Mouse (Mus musculus) hindbrain, postnatal 0 days (tissue): Measurements from ENCODE around the gene Sqor. TPM values are rescaled to one million over a fixed set of nuclear protein-coding genes. Genes with fewer than 3 reads are reported as not detected.
A peak's percentile ranks its signal among the peaks of the same experiment; 100 is the strongest.

Experiments
- ATAC-seq: fragments of 200-750 bp; cut with Nextera tagmentation; 2 replicates; pipeline ENCODE4 v1.8.0; 2017; ENCODE audit warnings: mild to moderate bottlenecking, moderate TSS enrichment, moderate library complexity
- DNase-seq: peaks from one replicate; pipeline ENCODE4 v3.0.0-alpha.2; 2015; ENCODE audit warnings: low spot score
- H3K27ac ChIP-seq: fragments of 300-500 bp; sonication (generic); 2 replicates; pipeline ENCODE4 v1.5.1; 2014; ENCODE audit warnings: mild to moderate bottlenecking
- H3K27me3 ChIP-seq: fragments of 300-500 bp; sonication (generic); 2 replicates; pipeline ENCODE4 v1.6.1; 2014; ENCODE audit warnings: low read length, mixed read lengths; ENCODE audit not compliant: insufficient read depth
- H3K36me3 ChIP-seq: fragments of 300-500 bp; sonication (generic); 2 replicates; pipeline ENCODE4 v1.6.1; 2014; ENCODE audit warnings: low read length, mixed read lengths; ENCODE audit not compliant: insufficient read depth
- H3K4me1 ChIP-seq: fragments of 300-500 bp; sonication (generic); 2 replicates; pipeline ENCODE4 v1.6.1; 2014; ENCODE audit warnings: antibody characterized with exemption, low read length, mixed read lengths; ENCODE audit not compliant: insufficient read depth
- H3K4me2 ChIP-seq: fragments of 300-500 bp; sonication (generic); 2 replicates; pipeline ENCODE4 v1.6.1; 2014; ENCODE audit warnings: low read depth, mild to moderate bottlenecking, low read length, moderate library complexity, mixed read lengths
- H3K4me3 ChIP-seq: fragments of 300-500 bp; sonication (generic); 2 replicates; pipeline ENCODE4 v1.5.1; 2014; ENCODE audit warnings: low read length
- H3K9ac ChIP-seq: fragments of 300-500 bp; sonication (generic); replicated peaks from 2 replicates; pipeline ENCODE4 v1.6.1; 2014; ENCODE audit warnings: mild to moderate bottlenecking, low read length, moderate library complexity, mixed read lengths
- H3K9me3 ChIP-seq: fragments of 300-500 bp; sonication (generic); 2 replicates; pipeline ENCODE4 v1.6.1; 2016; ENCODE audit warnings: low read length, mixed read lengths
- CTCF ChIP-seq: IDR thresholded peaks from 2 replicates; pipeline ENCODE4 v1.5.1; 2016; ENCODE audit warnings: antibody characterized with exemption, control low read depth, low read depth
- WGBS: fragments of 180-500 bp; shearing (Covaris S2); extraction: QIAGEN DNeasy Blood & Tissue Kit; methylation state at CpG from one replicate; pipeline ENCODE4 v1.1.7; 2014; 5-methylcytosine and 5-hydroxymethylcytosine counted together
- polyA plus RNA-seq: library from polyadenylated mRNA; unstranded; fragments of >200 nt; fragmentation: Nextera tagmentation; extraction: Ambion mirVana; gene quantifications from 2 replicates; pipeline ENCODE4 v1.2.1, GENCODE M21; 2015
- total RNA-seq: library from RNA; depleted of rRNA; stranded (reverse); fragments of >200 nt; gene quantifications from 2 replicates; pipeline ENCODE4 v1.2.3, GENCODE M21; 2014; rRNA removed

The Sqor gene
- 2.9 and 3.2 TPM in 2 replicates for total RNA-seq
- polyA plus RNA-seq = 4.4 and 5.7 TPM in 2 replicates

DNA sequence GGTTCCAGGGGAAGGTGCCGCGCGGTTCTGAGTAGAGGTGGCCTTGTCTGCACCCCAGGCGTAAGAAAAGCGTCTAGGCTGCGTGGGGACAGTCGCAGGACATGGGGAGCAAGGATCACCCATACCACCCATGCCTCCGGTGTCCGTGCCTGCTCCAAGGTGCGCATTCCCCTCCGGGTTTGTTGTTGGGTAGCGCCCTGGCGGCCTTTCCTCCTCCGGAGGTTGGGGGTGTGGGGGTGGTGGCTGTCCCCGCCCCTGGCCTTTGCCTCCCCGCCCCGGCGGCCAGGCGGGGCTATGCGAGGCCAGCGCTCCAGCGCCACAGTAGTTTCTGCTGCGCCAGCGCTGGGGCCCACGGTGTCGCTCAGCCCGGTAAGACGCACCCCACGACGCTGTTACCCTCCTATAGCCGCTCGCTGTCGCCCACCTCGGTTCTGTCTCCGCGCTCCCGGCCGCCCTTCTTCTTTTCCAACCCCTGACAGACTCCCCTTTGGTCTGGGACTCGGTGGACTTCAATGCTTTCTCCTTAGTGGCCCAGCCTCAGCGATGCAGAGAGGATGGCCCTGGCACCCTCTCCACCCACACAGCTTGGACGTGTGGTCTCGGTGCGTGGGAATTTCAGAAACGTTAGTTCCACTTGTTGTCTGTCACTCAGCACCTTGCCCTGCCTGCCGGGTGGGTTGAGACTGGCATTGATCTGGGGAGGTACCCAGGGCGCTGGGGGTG lies at the start of gene Sqor:
Gene Sqor (plus strand): TSS at position 167 of the 723 bp plus-strand sequence.
- H3K9me3 ChIP-seq = no peaks in the 10 kb centered on the region
- DNase-seq (peak; percentile 25), ATAC-seq (peak; percentile 76)
- H3K4me1 ChIP-seq = no peaks in the 10 kb centered on the region
- TF ChIP-seq CTCF = no peak
- peak within 1 kb of the TSS; percentile 95 for H3K4me2 ChIP-seq
- WGBS = 1% methylated on average over 45 of the region's 46 CpGs
- peak within 1 kb of the TSS; percentile 48 for H3K4me3 ChIP-seq
- peak within 1 kb of the TSS; percentile 47 for H3K9ac ChIP-seq
- H3K27ac ChIP-seq = no peak within 1 kb of the TSS
- H3K27me3 ChIP-seq = peaks cover 3% of the 10 kb centered on the region; the same call in 1 of the 2 replicates
- H3K36me3 ChIP-seq = no peaks in the 10 kb centered on the region

DNA sequence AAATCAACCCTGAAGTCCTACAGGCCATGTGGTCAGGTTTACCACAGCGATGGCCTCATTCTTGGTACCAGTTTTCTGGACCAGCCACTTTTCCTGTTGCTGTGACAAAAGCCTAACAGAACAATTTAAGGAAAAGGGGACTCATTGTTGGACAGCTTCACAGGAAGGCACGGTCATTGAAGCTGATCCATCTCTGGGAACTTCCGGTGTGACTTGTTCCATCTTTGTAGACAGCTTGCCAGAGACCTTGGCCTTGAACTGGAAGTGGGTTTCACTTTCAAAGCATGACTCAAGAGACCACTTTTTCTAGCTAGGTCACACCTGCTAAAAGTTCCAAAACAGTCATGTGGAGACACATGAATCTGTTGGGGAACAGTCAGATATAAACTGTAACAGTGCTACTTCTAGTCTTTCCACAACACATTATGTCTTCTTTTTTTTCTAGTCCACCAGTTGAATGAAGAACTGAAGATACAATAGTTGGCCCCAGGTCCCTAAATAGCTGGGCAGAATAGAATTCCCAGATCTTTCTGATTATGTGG lies 48.7 kb upstream of the Sqor start:
- no peaks in the 10 kb centered on the region for H3K27me3 ChIP-seq
- 79% methylated on average over 3 of the region's 3 CpGs for WGBS
- H3K4me2 ChIP-seq = no peak overlapping the region
- H3K9ac ChIP-seq = no peak overlapping the region
- H3K9me3 ChIP-seq = no peaks in the 10 kb centered on the region
- no peak for TF ChIP-seq CTCF
- no peaks in the 10 kb centered on the region for H3K36me3 ChIP-seq
- no peak overlapping the region for H3K4me3 ChIP-seq
- ATAC-seq (no peak), DNase-seq (no peak)
- H3K27ac ChIP-seq = no peak overlapping the region
- no peaks in the 10 kb centered on the region for H3K4me1 ChIP-seq

DNA sequence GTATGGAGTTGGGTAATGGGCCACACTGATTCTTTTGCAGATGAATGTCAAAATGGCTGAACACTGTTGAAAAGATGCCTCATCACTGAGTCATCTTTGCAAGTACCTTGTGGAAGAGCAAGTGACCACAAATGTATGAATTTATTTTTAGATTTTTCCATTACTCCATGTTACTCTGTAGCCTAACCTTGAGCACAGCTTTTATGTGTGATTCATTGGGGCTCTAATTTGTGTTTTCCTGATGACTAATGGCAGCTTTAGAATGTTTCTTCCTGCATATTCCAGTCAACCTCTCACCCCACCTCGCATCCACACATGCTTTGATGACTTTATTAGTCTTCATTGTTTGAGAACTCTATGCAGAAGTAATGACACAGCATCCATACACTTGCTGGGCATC lies 45.8 kb upstream of the Sqor start:
- H3K27me3 ChIP-seq = no peaks in the 10 kb centered on the region
- DNase-seq = no peak
- H3K27ac ChIP-seq = no peak overlapping the region
- no peaks in the 10 kb centered on the region for H3K36me3 ChIP-seq
- no peak overlapping the region for H3K4me2 ChIP-seq
- ATAC-seq = no peak
- 61% methylated on average over 1 of the region's 1 CpGs for WGBS
- TF ChIP-seq CTCF = no peak
- no peaks in the 10 kb centered on the region for H3K9me3 ChIP-seq
- H3K9ac ChIP-seq = no peak overlapping the region
- no peak overlapping the region for H3K4me3 ChIP-seq
- H3K4me1 ChIP-seq = no peaks in the 10 kb centered on the region

DNA sequence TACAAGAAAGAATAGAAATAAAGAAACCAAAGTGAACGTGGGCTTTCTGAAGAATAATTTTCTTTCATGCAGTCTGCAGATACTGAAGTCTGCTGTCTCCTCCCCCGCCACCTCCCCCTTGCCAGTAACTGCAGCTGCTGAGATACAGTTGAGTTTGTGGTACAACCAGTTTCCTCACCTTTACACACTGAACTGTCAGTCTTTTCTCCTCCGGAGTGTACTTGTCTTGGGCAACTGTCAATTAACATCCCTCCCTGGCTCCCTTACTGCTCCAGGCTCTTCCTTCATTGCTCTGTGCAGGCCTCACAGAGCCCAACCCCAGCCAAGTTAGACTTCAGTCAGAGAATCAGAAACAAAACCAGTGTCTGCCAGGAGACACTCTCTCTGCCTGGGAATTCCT lies 44.5 kb upstream of the Sqor start:
- ATAC-seq = no peak
- Histone ChIP-seq H3K27me3 (no peaks in the 10 kb centered on the region), H3K4me2 (no peak overlapping the region), H3K4me1 (no peaks in the 10 kb centered on the region), H3K36me3 (no peaks in the 10 kb centered on the region), H3K27ac (no peak overlapping the region), H3K9ac (no peak overlapping the region), H3K9me3 (no peaks in the 10 kb centered on the region), H3K4me3 (no peak overlapping the region)
- no peak for TF ChIP-seq CTCF
- no peak for DNase-seq
- 85% methylated on average over 3 of the region's 3 CpGs for WGBS

DNA sequence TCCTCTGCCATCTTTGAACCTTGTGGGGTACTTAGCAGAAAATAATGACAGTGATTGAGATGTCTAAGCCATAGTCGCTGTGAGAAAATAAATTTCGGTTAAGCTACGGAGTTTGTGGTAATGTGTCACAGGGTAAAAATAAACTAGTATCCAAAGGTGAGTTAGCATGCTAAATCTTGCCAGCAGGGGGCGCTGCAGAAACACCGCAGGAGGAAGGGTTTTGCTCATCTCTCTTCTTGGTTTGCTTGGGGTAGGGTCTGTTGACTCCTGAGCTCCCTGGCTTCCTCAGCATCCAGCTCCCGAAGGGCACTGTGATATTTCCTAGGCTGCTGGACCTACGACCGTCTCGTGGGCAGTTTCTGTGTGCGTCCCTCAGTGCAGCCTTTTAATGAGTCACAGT lies 39.4 kb upstream of the Sqor start:
- H3K27me3 ChIP-seq = no peaks in the 10 kb centered on the region
- H3K4me3 ChIP-seq = no peak overlapping the region
- no peaks in the 10 kb centered on the region for H3K9me3 ChIP-seq
- 60% methylated on average over 10 of the region's 10 CpGs for WGBS
- peak; percentile 60 for TF ChIP-seq CTCF
- DNase-seq = peak; percentile 15
- no peaks in the 10 kb centered on the region for H3K4me1 ChIP-seq
- H3K4me2 ChIP-seq = no peak overlapping the region
- H3K9ac ChIP-seq = no peak overlapping the region
- no peaks in the 10 kb centered on the region for H3K36me3 ChIP-seq
- ATAC-seq = no peak
- no peak overlapping the region for H3K27ac ChIP-seq

DNA sequence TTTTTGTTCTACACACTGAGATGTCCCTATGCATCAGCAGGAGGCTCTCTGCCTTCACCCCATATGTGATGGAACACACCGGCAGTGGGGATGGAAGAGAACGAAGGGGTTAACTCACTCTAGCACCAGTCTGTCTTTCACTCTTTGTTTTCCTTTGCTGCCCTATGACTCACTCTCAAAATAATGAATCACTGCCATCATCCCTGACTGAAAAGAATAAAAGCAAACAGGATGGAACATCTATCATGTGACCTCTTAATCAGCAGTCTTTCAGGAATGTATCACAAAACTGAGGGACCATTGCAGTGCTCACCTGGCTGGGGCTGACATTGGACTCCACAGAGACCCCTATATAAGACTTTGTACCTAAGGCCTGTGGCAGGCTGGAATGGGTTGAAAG lies 33.6 kb upstream of the Sqor start:
- no peak overlapping the region for H3K27ac ChIP-seq
- no peaks in the 10 kb centered on the region for H3K36me3 ChIP-seq
- DNase-seq = no peak
- H3K27me3 ChIP-seq = peaks cover 7% of the 10 kb centered on the region; the same call in 1 of the 2 replicates
- 36% methylated on average over 2 of the region's 2 CpGs for WGBS
- H3K4me3 ChIP-seq = no peak overlapping the region
- no peak for TF ChIP-seq CTCF
- no peak overlapping the region for H3K9ac ChIP-seq
- H3K4me1 ChIP-seq = no peaks in the 10 kb centered on the region
- ATAC-seq = no peak
- H3K9me3 ChIP-seq = no peaks in the 10 kb centered on the region
- no peak overlapping the region for H3K4me2 ChIP-seq
